Mouse (Mus musculus): Measurements from ENCODE around the gene Zdhhc8. TPM values are rescaled to one million over a fixed set of nuclear protein-coding genes. Genes with fewer than 3 reads are reported as not detected.

The Zdhhc8 gene
- 18.7 and 21.2 TPM in 2 replicates for polyA plus RNA-seq (2015; fragmentation: Nextera tagmentation; extraction: Ambion mirVana)

DNA sequence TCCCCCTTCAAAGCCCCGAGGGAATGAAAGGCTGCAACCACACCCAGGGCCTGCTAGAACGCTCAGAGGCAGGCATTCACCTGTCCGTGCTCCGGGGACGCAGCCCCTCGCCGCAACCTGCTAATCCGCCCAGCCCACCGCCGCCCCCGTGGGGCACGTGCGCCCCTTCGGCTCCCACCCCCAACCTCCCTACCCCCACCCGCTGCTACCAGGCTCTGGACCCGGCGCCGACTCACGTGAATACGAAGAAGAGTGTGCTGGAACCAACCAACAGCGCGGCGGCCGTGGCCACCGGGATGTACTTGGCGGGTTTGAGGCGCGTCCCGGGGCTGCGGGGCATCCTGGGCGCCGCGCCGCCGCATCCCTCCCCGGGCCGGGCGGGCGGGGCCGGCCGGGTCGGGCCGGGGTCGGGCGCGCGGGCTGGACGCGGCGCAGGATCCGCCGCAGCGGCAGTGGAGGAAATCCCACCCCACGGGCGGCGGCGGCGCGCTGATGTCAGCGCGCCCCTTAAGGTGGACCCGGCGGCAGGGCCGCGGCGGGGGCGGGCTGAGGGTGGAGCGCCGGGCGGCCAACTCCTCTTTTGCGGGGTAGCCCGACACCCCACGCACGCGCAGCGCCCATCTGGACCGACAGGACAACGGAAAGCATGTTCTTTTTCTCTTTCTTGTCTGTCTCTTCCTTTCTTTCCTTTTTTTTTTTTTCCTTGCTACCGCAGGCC, at the start of gene Zdhhc8:
Gene Zdhhc8, minus strand, starts transcription at position 466 of the 718 bp plus-strand sequence.
- WGBS, result under 1% methylated on average over 69 of the region's 79 CpGs
- no peaks in the 10 kb centered on the region for H3K27me3 ChIP-seq
- H3K36me3 ChIP-seq, result peaks cover 20% of the 10 kb centered on the region
- peak within 1 kb of the TSS; percentile 93 for H3K4me2 ChIP-seq (replicated peaks)
- H3K9ac ChIP-seq, result peak within 1 kb of the TSS; percentile 86
- peak within 1 kb of the TSS; percentile 70 for H3K4me3 ChIP-seq
- H3K9me3 ChIP-seq, result no peaks in the 10 kb centered on the region
- peaks cover 37% of the 10 kb centered on the region for H3K4me1 ChIP-seq
- peak within 1 kb of the TSS; percentile 86 for H3K27ac ChIP-seq
- peak; percentile 88 for ATAC-seq (ENCODE audit: low FRiP score, low read depth)

DNA sequence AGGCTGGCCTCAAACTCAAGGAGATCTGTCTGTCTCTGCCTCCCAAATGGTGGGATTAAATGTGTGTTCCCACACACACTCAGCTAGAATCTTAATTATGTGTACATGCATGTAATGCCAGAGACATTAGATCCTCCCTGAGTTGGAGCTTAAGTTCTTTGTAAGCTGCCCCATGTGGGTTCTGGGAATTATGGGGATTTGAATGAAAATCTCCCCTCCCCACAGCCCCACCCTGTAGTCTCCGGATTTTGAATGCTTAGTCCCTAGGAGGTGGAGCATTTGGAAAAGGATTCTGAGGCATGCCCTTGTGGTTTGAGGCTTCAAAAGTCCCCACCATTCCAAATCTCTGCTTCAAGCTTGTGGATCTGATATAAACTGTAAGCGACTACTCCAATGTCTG, 40.2 kb upstream of the Zdhhc8 start:
- Histone ChIP-seq H3K27me3 (no peaks in the 10 kb centered on the region), H3K4me2 (replicated peaks) (no peak overlapping the region), H3K27ac (no peak overlapping the region), H3K9ac (no peak overlapping the region), H3K9me3 (no peaks in the 10 kb centered on the region), H3K4me3 (no peak overlapping the region), H3K36me3 (peaks cover 93% of the 10 kb centered on the region), H3K4me1 (no peaks in the 10 kb centered on the region)
- WGBS, result 80% methylated on average over 2 of the region's 2 CpGs
- no peak for ATAC-seq (ENCODE audit: low FRiP score, low read depth)

DNA sequence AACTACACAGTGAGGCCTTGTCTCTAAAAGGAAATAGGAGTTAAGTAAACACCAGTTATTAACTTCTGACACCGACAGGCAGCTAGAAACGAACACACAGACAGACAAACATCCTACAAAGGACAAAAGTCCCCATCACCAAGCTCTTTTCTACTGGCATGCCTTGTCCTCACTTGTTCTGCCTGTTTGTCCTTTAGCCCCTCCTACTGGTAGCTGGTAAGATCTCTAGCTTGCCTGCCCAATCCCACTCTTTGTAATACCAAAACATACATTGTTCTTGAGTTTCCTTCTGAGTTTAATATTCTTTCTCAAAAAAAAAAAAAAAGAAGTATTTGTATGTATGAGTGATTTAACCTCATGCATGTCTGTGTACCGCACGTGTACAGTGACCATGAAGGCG, 33.2 kb upstream of the Zdhhc8 start:
- H3K9me3 ChIP-seq, result no peaks in the 10 kb centered on the region
- H3K4me3 ChIP-seq, result no peak overlapping the region
- peaks cover 93% of the 10 kb centered on the region for H3K36me3 ChIP-seq
- no peaks in the 10 kb centered on the region for H3K27me3 ChIP-seq
- whole genome bisulfite sequencing, result 94% methylated on average over 5 of the region's 5 CpGs
- no peak overlapping the region for H3K4me2 ChIP-seq (replicated peaks)
- no peak overlapping the region for H3K27ac ChIP-seq
- no peak for ATAC-seq (ENCODE audit: low FRiP score, low read depth)
- no peaks in the 10 kb centered on the region for H3K4me1 ChIP-seq
- H3K9ac ChIP-seq, result no peak overlapping the region

DNA sequence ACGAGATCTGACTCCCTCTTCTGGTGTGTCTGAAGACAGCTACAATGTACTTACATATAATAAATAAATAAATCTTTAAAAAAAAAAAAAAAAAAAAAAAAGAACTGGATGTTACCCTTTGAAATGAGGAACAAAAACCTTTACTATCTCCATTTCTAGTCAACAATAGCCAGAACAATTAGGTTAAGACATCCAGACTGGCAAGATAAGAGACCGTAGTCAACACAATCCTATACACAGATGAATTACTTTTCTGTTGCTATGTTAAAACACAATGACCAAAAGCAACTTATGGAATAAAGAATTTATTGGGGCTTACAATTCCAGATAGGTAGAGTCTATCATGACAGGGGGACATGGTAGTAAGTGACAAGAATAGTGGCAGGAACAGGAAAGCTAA, 30.1 kb upstream of the Zdhhc8 start:
- ATAC-seq (ENCODE audit: low FRiP score, low read depth), result no peak
- no peak overlapping the region for H3K27ac ChIP-seq
- H3K9me3 ChIP-seq, result no peaks in the 10 kb centered on the region
- no peak overlapping the region for H3K9ac ChIP-seq
- H3K4me2 ChIP-seq (replicated peaks), result no peak overlapping the region
- 83% methylated on average over 2 of the region's 2 CpGs for WGBS
- H3K4me3 ChIP-seq, result no peak overlapping the region
- H3K27me3 ChIP-seq, result no peaks in the 10 kb centered on the region
- no peaks in the 10 kb centered on the region for H3K4me1 ChIP-seq
- H3K36me3 ChIP-seq, result peaks cover 89% of the 10 kb centered on the region

DNA sequence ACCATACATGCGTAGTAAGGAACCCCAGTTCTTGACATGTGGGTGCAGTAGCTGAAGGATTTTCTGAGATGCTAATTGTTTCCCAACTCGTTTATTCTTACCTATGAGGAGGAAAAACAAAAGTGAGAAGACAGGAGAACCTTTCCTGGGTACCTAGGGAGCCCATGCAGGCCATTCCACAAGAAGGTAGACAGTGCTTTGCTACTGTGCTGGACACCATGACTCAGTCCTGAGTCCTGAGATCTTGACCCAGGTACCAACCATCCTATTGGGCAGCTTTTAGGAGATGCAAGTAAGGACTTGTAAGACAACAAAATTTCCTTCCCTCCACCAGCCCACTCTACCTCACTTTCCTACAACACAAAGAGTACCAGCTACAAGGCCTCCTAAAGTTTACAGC, 23.3 kb upstream of the Zdhhc8 start, which contains the start of gene Gm49776:
Gene Gm49776, minus strand, starts transcription at position 101 of the 400 bp plus-strand sequence.
- no peaks in the 10 kb centered on the region for H3K9me3 ChIP-seq
- H3K4me1 ChIP-seq, result no peaks in the 10 kb centered on the region
- peaks cover 94% of the 10 kb centered on the region for H3K36me3 ChIP-seq
- no peaks in the 10 kb centered on the region for H3K27me3 ChIP-seq
- no peak for ATAC-seq (ENCODE audit: low FRiP score, low read depth)
- H3K4me2 ChIP-seq (replicated peaks), result no peak within 1 kb of the TSS
- H3K4me3 ChIP-seq, result no peak within 1 kb of the TSS
- no peak within 1 kb of the TSS for H3K27ac ChIP-seq
- H3K9ac ChIP-seq, result no peak within 1 kb of the TSS
- WGBS, result 90% methylated on average over 2 of the region's 2 CpGs

DNA sequence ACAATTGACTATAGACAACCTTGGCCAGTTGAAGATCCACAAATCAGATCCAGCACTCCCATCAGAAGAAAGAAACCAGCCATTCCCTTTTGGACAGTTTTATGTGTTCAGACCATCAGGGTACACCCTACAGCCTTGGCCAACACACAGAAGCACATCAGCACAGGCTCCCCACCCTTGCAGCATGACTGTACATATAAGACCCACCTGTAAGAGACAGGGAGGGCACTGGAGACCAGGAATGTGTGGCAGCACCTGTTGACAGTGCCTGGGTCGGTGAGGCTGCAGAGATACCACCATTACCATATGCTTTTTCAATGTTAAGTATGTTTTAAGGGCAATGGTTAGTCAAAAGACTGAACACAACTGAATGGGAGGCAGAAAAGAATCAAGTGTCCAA, 18.9 kb upstream of the Zdhhc8 start:
- no peak overlapping the region for H3K27ac ChIP-seq
- H3K4me3 ChIP-seq, result no peak overlapping the region
- H3K9ac ChIP-seq, result no peak overlapping the region
- no peak for ATAC-seq (ENCODE audit: low FRiP score, low read depth)
- H3K9me3 ChIP-seq, result no peaks in the 10 kb centered on the region
- peaks cover 80% of the 10 kb centered on the region for H3K36me3 ChIP-seq
- H3K27me3 ChIP-seq, result no peaks in the 10 kb centered on the region
- WGBS, result 88% methylated on average over 1 of the region's 1 CpGs
- no peak overlapping the region for H3K4me2 ChIP-seq (replicated peaks)
- peaks cover 24% of the 10 kb centered on the region for H3K4me1 ChIP-seq

DNA sequence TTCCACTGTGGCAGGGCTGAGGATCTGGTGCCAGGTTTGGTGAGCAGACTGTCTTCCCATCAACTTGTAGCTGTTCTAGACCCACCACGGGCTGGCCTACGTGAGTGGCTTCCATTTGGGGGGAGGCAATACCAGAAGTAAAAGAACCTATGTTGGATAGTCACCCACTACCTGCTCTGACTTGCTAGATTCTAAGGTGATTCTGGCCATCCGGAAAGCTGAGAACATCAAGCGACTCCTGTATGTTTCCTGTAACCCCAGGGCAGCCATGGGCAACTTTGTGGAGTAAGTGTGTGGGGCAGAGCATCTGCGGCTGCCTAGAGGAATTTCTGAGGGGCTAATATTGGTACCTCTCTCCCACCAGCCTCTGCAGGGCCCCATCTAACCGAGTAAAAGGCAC, 17.8 kb upstream of the Zdhhc8 start:
- ATAC-seq (ENCODE audit: low FRiP score, low read depth), result no peak
- WGBS, result 78% methylated on average over 6 of the region's 6 CpGs
- peaks cover 24% of the 10 kb centered on the region for H3K4me1 ChIP-seq
- no peak overlapping the region for H3K4me2 ChIP-seq (replicated peaks)
- H3K27me3 ChIP-seq, result no peaks in the 10 kb centered on the region
- H3K36me3 ChIP-seq, result peaks cover 69% of the 10 kb centered on the region
- no peak overlapping the region for H3K4me3 ChIP-seq
- H3K9ac ChIP-seq, result no peak overlapping the region
- H3K27ac ChIP-seq, result no peak overlapping the region
- no peaks in the 10 kb centered on the region for H3K9me3 ChIP-seq

DNA sequence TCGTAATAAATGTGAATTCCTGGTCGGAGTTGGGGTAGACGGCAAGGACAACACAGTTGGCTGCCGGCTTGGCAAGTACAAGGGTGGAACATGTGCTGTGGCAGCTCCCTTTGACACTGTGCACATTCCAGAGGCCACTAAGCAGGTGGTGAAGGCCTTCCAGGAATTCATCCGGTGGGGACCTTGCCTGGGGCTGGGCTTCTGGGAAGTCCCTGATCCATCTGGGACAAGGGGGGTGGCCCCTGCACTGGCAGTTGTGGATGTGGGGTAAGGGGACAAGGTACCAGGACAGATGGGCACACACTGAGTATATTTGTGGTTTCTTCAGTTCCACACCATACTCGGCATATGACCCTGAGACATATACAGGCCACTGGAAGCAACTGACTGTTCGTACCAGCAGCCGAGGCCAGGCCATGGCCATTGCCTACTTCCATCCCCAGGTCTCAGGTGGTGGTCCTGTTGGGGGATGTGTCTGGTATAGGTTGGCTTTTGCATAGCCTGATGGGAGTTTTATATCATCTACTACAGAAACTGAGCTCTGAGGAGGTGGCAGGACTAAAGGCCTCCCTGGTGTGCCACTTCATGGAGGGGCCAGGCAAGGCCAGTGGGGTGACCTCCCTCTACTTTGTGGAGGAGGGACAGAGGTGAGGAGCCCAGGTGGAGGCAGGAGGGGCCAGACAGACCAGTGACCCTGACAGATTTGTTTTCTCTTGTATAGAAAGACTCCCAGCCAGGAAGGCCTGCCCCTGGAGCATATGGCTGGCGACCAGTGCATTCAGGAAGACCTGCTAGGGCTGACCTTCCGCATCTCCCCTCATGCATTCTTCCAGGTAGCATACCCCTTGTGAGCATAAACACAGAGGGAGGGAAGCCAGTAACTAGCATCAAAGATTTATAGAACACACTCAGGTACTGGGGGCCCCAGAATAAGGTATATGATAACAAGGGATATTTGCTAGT, 16.2 kb upstream of the Zdhhc8 start:
- Histone ChIP-seq H3K36me3 (peaks cover 62% of the 10 kb centered on the region), H3K4me3 (peak overlapping the region; percentile 94), H3K27me3 (no peaks in the 10 kb centered on the region), H3K4me1 (peaks cover 38% of the 10 kb centered on the region), H3K9ac (peak overlapping the region; percentile 94), H3K9me3 (no peaks in the 10 kb centered on the region), H3K27ac (peak overlapping the region; percentile 28; the same call in 1 of the 2 replicates), H3K4me2 (replicated peaks) (peak overlapping the region; percentile 96)
- WGBS, result 64% methylated on average over 10 of the region's 10 CpGs
- ATAC-seq (ENCODE audit: low FRiP score, low read depth), result no peak

DNA sequence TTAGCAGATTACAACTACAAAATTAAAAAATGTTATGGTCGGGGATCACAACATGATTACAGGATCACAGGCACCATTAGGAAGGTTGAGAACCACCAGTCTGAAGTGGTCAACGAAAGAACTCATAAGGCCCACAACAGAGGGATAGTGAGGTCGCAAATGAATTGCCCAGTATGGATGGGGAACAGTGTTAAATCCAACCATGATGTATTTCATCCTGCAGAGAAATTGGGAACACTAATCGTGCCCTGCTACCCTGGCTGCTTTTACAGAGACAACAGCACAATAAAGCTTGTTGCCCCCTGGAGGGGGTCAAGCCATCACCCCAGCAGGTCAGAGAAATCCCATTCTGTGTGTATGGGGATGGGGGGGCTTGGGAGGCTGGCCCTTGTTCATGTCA, 15.3 kb upstream of the Zdhhc8 start:
- 65% methylated on average over 4 of the region's 4 CpGs for WGBS
- no peak for ATAC-seq (ENCODE audit: low FRiP score, low read depth)
- Histone ChIP-seq H3K27ac (0 out of 2 replicates have a peak overlapping the region, but pooled peaks have one; percentile 28), H3K4me1 (peaks cover 43% of the 10 kb centered on the region), H3K4me3 (peak overlapping the region; percentile 94), H3K9me3 (no peaks in the 10 kb centered on the region), H3K36me3 (peaks cover 63% of the 10 kb centered on the region), H3K9ac (peak overlapping the region; percentile 94), H3K27me3 (no peaks in the 10 kb centered on the region), H3K4me2 (replicated peaks) (peak overlapping the region; percentile 96)

DNA sequence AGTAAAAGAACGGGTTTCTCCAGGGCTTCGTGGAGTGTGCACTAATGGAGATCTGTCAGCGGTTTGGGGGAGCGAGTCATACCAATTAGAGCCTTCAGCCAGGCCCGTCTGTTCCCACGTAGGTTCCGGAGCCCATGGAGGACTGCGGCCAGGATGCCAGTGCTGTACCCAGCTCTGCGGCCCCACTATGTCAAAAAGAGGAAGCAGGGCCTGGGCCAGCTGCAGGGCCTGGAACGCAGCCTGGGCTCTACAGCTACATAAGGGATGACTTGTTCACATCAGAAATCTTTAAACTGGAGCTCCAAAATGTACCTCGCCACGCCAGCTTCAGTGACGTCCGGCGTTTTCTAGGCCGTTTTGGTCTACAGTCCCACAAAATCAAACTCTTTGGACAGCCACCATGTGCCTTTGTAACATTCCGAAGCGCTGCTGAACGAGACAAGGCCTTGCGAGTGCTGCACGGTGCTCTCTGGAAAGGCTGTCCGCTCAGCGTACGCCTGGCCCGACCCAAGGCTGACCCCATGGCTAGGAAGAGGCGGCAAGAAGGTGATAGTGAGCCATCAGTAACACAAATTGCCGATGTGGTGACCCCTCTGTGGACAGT, 14.5 kb upstream of the Zdhhc8 start:
- peak; percentile 2; the same call in 1 of the 2 replicates for ATAC-seq (ENCODE audit: low FRiP score, low read depth)
- H3K4me2 ChIP-seq (replicated peaks), result peak overlapping the region; percentile 96
- H3K4me3 ChIP-seq, result peak overlapping the region; percentile 94
- peak overlapping the region; percentile 95 for H3K27ac ChIP-seq
- H3K27me3 ChIP-seq, result no peaks in the 10 kb centered on the region
- H3K4me1 ChIP-seq, result peaks cover 43% of the 10 kb centered on the region
- H3K9me3 ChIP-seq, result no peaks in the 10 kb centered on the region
- H3K9ac ChIP-seq, result peak overlapping the region; percentile 94
- 7% methylated on average over 27 of the region's 27 CpGs for WGBS
- H3K36me3 ChIP-seq, result peaks cover 63% of the 10 kb centered on the region

DNA sequence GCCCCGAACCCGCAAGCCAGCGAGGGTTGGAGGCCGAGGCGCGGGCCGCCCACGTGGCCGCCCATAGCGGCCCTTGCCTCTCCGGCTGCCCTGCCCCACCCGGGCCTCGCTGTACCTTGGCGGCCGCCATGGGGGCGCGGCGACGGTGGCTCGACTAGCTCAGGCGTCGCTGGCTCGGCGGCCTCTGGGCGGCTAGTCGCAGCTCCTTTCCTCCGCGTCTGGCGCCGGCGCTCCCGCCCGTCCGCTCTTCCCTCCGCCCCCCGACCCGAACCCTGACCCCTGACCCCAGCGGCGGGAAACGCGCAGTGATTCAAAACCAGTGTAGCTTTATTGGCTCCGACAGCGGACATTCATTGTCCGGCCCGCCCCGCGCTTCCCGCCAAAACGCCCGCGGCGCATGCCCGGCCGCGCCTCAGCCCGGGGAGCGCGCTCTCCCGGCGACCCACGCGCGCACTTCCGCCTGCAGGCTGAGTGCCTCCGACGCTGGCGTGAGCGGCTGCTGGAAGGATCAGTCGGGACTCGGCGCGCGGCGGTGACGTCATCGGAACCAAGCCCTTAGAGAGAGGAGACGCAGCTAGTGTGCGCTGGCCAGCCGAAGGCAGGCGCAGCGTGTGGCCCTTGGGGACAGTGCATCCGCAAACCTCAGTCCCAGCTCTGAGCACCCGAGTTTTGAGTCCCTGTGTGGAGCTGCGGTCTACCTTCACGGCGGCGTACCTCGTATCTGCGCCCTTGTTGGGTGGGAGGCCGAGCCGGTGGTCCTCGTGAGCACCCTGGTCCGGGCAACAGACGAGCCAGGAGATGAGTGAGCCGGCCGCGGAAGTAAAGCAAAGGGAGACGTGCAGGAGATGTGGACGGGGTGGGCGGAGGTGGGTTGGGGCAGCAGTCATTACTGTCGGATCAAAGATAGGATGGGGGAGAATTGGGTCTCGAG, 13.8 kb upstream of the Zdhhc8 start, which contains the start of the genes Trmt2a and Ranbp1:
Gene Trmt2a, plus strand, starts transcription at position 247 of the 931 bp plus-strand sequence.
Gene Ranbp1, minus strand, starts transcription at position 300 of the 931 bp plus-strand sequence.
- 0% methylated on average over 94 of the region's 102 CpGs for WGBS
- peaks cover 63% of the 10 kb centered on the region for H3K36me3 ChIP-seq
- H3K9me3 ChIP-seq, result no peaks in the 10 kb centered on the region
- H3K4me3 ChIP-seq, result peak within 1 kb of the TSS; percentile 94
- peak within 1 kb of the TSS; percentile 96 for H3K4me2 ChIP-seq (replicated peaks)
- H3K4me1 ChIP-seq, result peaks cover 43% of the 10 kb centered on the region
- no peaks in the 10 kb centered on the region for H3K27me3 ChIP-seq
- H3K27ac ChIP-seq, result peak within 1 kb of the TSS; percentile 95
- peak within 1 kb of the TSS; percentile 94 for H3K9ac ChIP-seq
- ATAC-seq (ENCODE audit: low FRiP score, low read depth), result peak; percentile 95
